Mouse (Mus musculus) kidney, embryonic 14.5 days (tissue): ENCODE results near the gene Gnai2. TPM values are rescaled to one million over a fixed set of nuclear protein-coding genes. Genes with fewer than 3 reads are reported as not detected.

ENCODE experiments used
- ATAC-seq: fragments of 200-750 bp; cut with Nextera tagmentation; 2 replicates; pipeline ENCODE4 v1.8.0; 2017; ENCODE audit warnings: moderate number of reproducible peaks, mild to moderate bottlenecking, moderate TSS enrichment, moderate library complexity; ENCODE audit not compliant: low FRiP score, low TSS enrichment
- H3K27ac ChIP-seq: fragments of 300-500 bp; sonication (generic); 2 replicates; pipeline ENCODE4 v1.5.1; 2014; ENCODE audit warnings: low read depth, mild to moderate bottlenecking, low read length, moderate library complexity, mixed read lengths
- H3K27me3 ChIP-seq: fragments of 300-500 bp; sonication (generic); 2 replicates; pipeline ENCODE4 v1.6.1; 2014; ENCODE audit warnings: mild to moderate bottlenecking, low read length; ENCODE audit not compliant: control insufficient read depth, insufficient read depth
- H3K36me3 ChIP-seq: fragments of 300-500 bp; sonication (generic); 2 replicates; pipeline ENCODE4 v1.6.1; 2014; ENCODE audit warnings: low read length, mixed read lengths; ENCODE audit not compliant: control insufficient read depth, insufficient read depth
- H3K4me1 ChIP-seq: fragments of 300-500 bp; sonication (generic); 2 replicates; pipeline ENCODE4 v1.6.1; 2014; ENCODE audit warnings: low read length, mixed read lengths; ENCODE audit not compliant: control insufficient read depth, insufficient read depth
- H3K4me2 ChIP-seq: fragments of 300-500 bp; sonication (generic); replicated peaks from 2 replicates; pipeline ENCODE4 v1.6.1; 2014; ENCODE audit warnings: low read depth, mild to moderate bottlenecking, low read length
- H3K4me3 ChIP-seq: fragments of 300-500 bp; sonication (generic); 2 replicates; pipeline ENCODE4 v1.5.1; 2014; ENCODE audit warnings: mild to moderate bottlenecking, low read length
- H3K9ac ChIP-seq: fragments of 300-500 bp; sonication (generic); 2 replicates; pipeline ENCODE4 v1.6.1; 2014; ENCODE audit warnings: low read depth, mild to moderate bottlenecking, low read length, moderate library complexity
- H3K9me3 ChIP-seq: fragments of 300-500 bp; sonication (generic); 2 replicates; pipeline ENCODE4 v1.6.1; 2016; ENCODE audit warnings: low read length; ENCODE audit not compliant: control insufficient read depth
- WGBS: fragments of 180-500 bp; shearing (Covaris S2); extraction: QIAGEN DNeasy Blood & Tissue Kit; methylation state at CpG from one replicate; pipeline ENCODE4 v1.1.7; 2014; 5-methylcytosine and 5-hydroxymethylcytosine counted together
- polyA plus RNA-seq: library from polyadenylated mRNA; unstranded; fragments of >200 nt; fragmentation: Nextera tagmentation; extraction: Ambion mirVana; gene quantifications from 2 replicates; pipeline ENCODE4 v1.2.1, GENCODE M21; 2014

Gene Gnai2
- polyA plus RNA-seq, 1 experiment from 2014 or later, result 386 TPM

DNA sequence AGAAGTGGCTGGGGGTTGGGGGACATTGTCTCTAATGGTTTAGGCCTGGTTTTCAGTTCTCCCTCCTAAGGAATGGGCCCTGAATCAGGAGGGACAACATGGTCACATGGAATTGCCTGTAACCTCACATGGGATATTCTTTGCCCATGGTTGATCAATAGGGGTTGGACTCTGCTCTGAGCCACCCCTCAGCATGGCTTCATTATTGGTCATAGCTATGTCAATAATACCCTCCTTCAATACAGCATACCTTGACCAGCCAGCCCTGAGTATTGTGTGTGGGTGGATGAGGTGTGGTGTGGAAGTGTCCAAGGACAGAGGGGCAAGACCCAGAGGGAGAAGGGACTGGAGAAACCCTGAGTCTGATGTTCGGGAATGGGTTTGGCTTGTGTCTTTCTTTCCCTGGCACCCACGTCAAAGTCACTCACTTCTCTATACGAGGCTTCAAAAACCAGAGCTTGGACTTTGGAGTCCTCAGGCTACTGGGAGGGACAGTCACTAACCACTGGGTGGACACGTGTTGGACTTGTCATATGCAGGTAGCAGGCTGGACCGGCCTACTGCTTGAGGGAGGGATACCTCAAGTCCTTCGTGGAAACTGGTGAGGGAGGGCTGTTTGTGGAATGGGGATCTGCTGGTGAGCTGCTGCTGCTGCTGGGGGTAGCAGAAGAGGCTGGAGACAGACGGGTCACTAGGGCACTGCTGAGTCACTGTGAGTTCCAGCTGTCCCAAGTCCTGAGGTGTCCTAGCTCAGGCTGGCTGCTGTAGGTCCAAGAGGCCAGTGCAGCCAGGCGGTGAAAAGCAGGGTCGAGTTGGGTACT is 39.7 kb upstream of the Gnai2 start:
- Histone ChIP-seq H3K4me2 (no peak overlapping the region), H3K9me3 (no peaks in the 10 kb centered on the region), H3K27me3 (peaks cover 24% of the 10 kb centered on the region), H3K4me1 (peaks cover 18% of the 10 kb centered on the region; the same call in 1 of the 2 replicates), H3K27ac (no peak overlapping the region), H3K36me3 (no peaks in the 10 kb centered on the region), H3K4me3 (no peak overlapping the region), H3K9ac (no peak overlapping the region)
- 59% methylated on average over 9 of the region's 9 CpGs for WGBS
- ATAC-seq, result peak; percentile 15; the same call in 1 of the 2 replicates

DNA sequence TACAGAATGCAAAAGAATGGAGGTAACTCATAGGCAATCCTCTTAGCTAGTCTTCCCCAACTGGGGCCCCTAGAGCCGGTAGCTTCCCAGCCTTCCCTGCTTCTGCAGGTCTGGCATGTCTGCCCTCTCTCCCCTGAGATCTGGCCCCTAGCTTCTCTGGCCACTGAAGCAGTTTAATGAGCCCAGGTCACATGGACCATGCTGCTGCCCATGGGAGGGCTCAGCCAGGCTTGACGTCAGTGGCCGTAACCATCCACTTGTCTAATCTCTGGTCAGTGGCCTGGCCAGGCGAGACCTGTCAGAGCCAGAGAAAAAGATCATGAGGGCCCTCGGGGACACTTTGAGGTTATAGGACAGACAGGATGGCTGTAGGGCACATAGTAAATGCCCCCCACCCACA is 35.1 kb upstream of the Gnai2 start:
- Histone ChIP-seq H3K27ac (no peak overlapping the region), H3K4me3 (no peak overlapping the region), H3K36me3 (no peaks in the 10 kb centered on the region), H3K9me3 (no peaks in the 10 kb centered on the region), H3K4me2 (no peak overlapping the region), H3K9ac (no peak overlapping the region), H3K27me3 (no peaks in the 10 kb centered on the region), H3K4me1 (peaks cover 34% of the 10 kb centered on the region)
- 32% methylated on average over 5 of the region's 5 CpGs for whole genome bisulfite sequencing
- no peak for ATAC-seq

DNA sequence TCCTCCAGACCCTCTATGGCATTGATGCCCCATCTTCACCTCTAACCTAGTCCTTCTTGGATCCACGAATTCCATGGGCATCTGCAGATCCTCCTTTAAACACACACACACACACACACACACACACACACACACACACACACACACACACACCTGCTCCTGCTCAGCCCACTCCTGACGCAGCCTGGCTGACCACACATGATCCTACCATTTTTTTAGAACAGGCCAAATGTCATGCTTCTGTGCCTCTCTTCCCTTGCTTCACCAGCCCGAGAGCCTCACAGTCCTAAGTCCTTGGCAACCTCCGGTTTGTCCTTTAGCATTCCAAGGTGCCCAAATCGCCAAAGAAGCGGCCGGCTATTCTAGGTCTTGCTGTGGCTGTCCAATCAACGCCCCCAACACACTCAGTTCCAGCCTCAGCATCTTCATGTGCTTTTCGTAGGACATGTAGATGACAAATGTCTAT is 34.3 kb upstream of the Gnai2 start, which contains the start of gene Slc38a3:
TSS of gene Slc38a3 (minus strand) at position 51 of the 466 bp plus-strand sequence.
- Histone ChIP-seq H3K36me3 (no peaks in the 10 kb centered on the region), H3K9ac (no peak within 1 kb of the TSS), H3K9me3 (no peaks in the 10 kb centered on the region), H3K4me1 (peaks cover 34% of the 10 kb centered on the region), H3K4me2 (no peak within 1 kb of the TSS), H3K27ac (no peak within 1 kb of the TSS), H3K4me3 (no peak within 1 kb of the TSS), H3K27me3 (no peaks in the 10 kb centered on the region)
- 70% methylated on average over 9 of the region's 9 CpGs for WGBS
- ATAC-seq, result no peak

DNA sequence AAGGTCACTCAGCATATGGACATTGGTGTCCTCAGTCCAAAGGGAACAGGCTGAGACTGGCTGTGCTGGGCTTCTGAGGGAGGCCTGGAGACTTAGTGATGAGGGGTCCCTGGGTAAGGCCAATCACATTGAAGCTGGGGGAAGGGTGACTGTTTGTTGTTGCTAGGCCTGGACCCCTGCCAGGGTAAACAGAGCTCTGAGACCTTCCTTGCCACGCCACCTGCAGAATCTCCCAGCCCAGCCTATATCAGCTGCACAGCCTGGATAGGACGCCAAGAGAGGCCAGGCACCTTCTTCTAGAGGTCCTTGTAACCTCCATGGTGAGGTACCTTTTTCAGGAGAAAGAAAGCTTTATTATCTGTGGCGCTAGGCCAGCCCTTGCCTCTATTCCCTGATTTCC is 33.7 kb upstream of the Gnai2 start:
- peaks cover 34% of the 10 kb centered on the region for H3K4me1 ChIP-seq
- ATAC-seq, result no peak
- H3K27me3 ChIP-seq, result no peaks in the 10 kb centered on the region
- H3K27ac ChIP-seq, result no peak overlapping the region
- H3K4me3 ChIP-seq, result no peak overlapping the region
- H3K9ac ChIP-seq, result no peak overlapping the region
- no peak overlapping the region for H3K4me2 ChIP-seq
- no peaks in the 10 kb centered on the region for H3K36me3 ChIP-seq
- no peaks in the 10 kb centered on the region for H3K9me3 ChIP-seq
- 57% methylated on average over 3 of the region's 3 CpGs for WGBS

DNA sequence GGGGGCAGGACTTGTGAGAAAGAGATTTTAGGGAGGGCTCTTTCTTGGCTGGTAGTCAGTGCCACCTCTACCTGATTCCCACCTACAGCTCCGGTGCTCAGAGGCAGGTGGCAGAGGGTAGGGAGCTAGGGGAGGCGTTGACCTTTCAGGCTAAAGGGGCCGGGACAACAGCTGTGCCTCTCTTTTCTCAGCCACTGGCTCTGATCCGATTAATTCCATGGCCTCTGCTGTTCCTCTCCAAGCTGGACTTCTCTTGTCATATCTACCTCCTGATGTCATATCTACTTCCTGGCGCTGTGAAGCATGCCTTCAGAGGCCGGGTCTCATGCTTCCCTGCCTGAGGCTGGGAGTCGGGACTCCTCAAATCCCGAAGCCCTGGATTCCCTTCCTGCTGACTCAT is 32.8 kb upstream of the Gnai2 start:
- H3K4me1 ChIP-seq, result peaks cover 41% of the 10 kb centered on the region
- H3K9me3 ChIP-seq, result no peaks in the 10 kb centered on the region
- no peaks in the 10 kb centered on the region for H3K27me3 ChIP-seq
- peak overlapping the region; percentile 86; the same call in 1 of the 2 replicates for H3K4me2 ChIP-seq
- H3K4me3 ChIP-seq, result no peak overlapping the region
- H3K27ac ChIP-seq, result no peak overlapping the region
- ATAC-seq, result no peak
- H3K36me3 ChIP-seq, result no peaks in the 10 kb centered on the region
- H3K9ac ChIP-seq, result no peak overlapping the region
- WGBS, result 41% methylated on average over 8 of the region's 8 CpGs

DNA sequence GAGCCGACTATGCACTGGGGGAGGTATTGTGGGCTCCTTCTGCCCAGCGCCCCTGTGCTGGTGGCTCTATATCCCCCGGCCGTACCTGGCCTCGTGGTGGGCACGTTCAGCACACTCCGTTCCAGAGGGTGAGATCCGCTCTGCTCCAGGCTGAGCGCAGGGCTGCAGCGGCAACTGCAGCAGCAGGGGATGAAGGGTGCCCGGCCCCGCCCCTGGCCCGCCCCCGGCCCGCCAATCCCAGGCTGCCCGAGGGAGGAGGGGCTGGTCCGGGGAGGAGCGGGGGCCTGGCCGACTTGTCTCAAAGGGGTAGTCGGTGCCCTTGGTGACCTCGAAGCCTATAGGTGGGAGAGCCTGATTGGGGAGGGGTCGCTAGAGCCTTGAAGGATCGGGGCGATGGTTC is 32.1 kb upstream of the Gnai2 start:
- Histone ChIP-seq H3K9ac (peak overlapping the region; percentile 47), H3K27ac (no peak overlapping the region), H3K9me3 (no peaks in the 10 kb centered on the region), H3K4me3 (peak overlapping the region; percentile 37), H3K27me3 (no peaks in the 10 kb centered on the region), H3K4me2 (peak overlapping the region; percentile 86), H3K36me3 (no peaks in the 10 kb centered on the region), H3K4me1 (peaks cover 41% of the 10 kb centered on the region)
- WGBS, result under 1% methylated on average over 24 of the region's 24 CpGs
- peak; percentile 87 for ATAC-seq

DNA sequence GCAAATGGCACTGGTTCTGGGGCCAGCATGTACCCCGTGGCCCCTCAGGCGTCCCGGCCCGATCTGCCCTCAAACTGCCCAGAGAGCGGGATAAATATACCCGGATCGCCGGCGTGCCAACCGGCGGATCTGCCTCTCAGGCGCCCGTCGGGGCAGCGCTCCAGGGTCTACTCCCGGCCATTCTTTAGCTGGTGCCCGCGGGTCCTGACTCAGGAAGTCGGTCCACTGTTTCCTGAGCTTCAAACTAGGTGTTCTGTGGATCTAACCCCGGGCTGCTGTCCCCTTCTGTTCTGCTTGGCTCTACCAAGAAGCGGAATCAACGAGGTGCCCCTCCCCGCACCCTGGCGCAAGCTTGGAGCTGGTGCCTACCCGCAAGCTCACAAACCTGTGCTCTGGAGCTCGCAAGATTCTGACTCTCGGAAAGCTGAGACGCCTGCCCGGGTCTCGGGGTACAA is 31.6 kb upstream of the Gnai2 start:
- Histone ChIP-seq H3K27ac (no peak overlapping the region), H3K4me3 (peak overlapping the region; percentile 37), H3K27me3 (no peaks in the 10 kb centered on the region), H3K9me3 (no peaks in the 10 kb centered on the region), H3K36me3 (no peaks in the 10 kb centered on the region), H3K4me2 (peak overlapping the region; percentile 86), H3K4me1 (peaks cover 41% of the 10 kb centered on the region), H3K9ac (peak overlapping the region; percentile 47; the same call in 1 of the 2 replicates)
- ATAC-seq, result no peak; the same call in 1 of the 2 replicates
- 1% methylated on average over 30 of the region's 30 CpGs for WGBS

DNA sequence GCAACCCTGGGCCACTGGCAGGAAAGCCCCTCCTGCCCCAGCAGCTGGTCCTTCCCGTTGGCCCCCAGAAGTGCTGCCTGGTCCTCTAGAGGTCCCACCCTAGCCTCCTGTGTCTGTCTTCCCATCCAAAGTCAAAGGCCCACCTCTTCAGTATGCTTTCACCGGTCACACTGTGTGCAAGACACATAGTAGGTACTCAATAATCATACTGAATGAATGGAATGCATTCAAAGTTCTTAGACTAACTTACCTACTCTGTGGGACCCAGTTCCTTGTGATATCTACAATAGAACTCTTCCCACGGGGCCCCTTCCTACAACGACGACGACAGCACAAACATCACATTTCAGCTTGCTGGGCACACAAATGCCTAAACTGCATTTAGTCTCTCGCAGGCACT is 30.1 kb upstream of the Gnai2 start:
- Histone ChIP-seq H3K9ac (no peak overlapping the region), H3K4me2 (no peak overlapping the region), H3K27ac (no peak overlapping the region), H3K36me3 (no peaks in the 10 kb centered on the region), H3K9me3 (no peaks in the 10 kb centered on the region), H3K4me3 (no peak overlapping the region), H3K27me3 (no peaks in the 10 kb centered on the region), H3K4me1 (peaks cover 39% of the 10 kb centered on the region)
- no peak for ATAC-seq
- WGBS, result 78% methylated on average over 7 of the region's 7 CpGs

DNA sequence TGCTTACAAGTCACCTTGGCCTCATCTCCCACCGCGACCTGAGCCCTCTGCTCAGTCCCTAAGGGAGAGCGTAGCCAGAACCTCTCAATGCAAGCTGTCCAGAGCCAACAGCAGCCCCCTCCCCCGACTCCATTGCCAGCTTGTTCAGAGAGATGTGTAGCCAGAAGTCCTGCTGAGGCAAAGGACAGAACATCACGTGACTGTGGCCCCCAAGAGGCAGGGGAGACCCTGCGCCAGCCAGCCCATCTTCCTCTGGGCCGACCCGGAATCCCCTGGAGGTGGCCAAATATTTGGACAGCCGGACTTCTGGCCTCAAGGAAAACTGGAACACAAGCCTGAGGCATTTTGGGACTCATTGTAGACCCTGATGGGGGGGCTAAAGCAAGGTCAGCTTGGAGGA is 28.4 kb upstream of the Gnai2 start:
- H3K27me3 ChIP-seq, result no peaks in the 10 kb centered on the region
- no peak overlapping the region for H3K27ac ChIP-seq
- ATAC-seq, result no peak
- 46% methylated on average over 9 of the region's 9 CpGs for WGBS
- H3K9me3 ChIP-seq, result no peaks in the 10 kb centered on the region
- H3K4me1 ChIP-seq, result peaks cover 25% of the 10 kb centered on the region
- no peak overlapping the region for H3K9ac ChIP-seq
- H3K4me3 ChIP-seq, result no peak overlapping the region
- H3K4me2 ChIP-seq, result no peak overlapping the region
- no peaks in the 10 kb centered on the region for H3K36me3 ChIP-seq
